Mouse (Mus musculus) testis, adult 2 months (tissue): ENCODE measurements at regions not wholly inside any gene's neighbourhood (a gene's known extent, or its start where the extent isn't known, plus 50 kb on each side); places are given as distances from the start of the nearest gene placed in this dataset.

Experiments
- CTCF ChIP-seq: fragments of 200-500 bp; IDR thresholded peaks from 2 replicates; pipeline ENCODE4 v1.5.1; 2012; ENCODE audit warnings: low read depth, mild to moderate bottlenecking, inconsistent platforms, low read length, moderate library complexity; ENCODE audit not compliant: control insufficient read depth, insufficient read depth, insufficient replicate concordance
- POLR2A ChIP-seq: fragments of 200-500 bp; IDR thresholded peaks from 2 replicates; pipeline ENCODE4 v1.6.1; 2012; ENCODE audit warnings: low read depth, mild to moderate bottlenecking, inconsistent platforms, low read length, moderate library complexity; ENCODE audit not compliant: control insufficient read depth

DNA sequence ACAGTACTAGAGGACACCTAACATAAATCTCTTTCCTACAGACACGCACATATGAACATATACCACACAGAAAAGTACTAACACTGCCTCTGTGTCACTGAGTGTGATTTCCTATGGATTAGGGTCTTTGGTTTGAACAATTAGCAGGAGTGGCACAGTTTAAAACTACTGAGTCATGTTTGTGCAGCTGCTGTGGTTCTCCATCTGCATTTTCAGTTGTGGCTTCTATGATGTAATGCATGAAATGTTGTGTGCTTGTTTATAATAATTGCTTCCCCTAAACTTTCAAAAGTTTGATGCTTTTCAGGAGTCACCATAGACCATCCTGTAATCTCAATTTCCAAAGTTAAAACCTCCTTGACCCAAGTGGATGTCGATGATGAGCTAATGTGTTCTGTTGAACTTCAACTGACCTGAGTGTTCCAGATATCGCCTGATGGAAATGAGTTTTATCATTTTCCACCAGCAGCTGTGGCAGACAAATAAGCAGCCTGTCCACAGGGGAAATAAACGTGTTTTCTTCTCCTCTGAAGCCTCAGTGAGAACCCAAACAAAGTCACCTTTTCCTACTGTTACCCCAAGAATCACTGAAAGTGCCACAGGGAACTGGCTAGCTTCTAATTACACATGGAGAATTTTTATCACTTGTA lies 239.0 kb upstream of the Tbl1xr1 start:
- TF ChIP-seq POLR2A (no peak), CTCF (no peak)
